Mouse (Mus musculus) central nervous system, embryonic 14 days (tissue): Measurements from ENCODE around the gene Olfr685. TPM values are rescaled to one million over a fixed set of nuclear protein-coding genes. Genes with fewer than 3 reads are reported as not detected.

Source experiments
- polyA plus RNA-seq: library from polyadenylated mRNA; depleted of rRNA; stranded (reverse); fragments of >200 nt; gene quantifications from 2 replicates; pipeline ENCODE4 v1.2.3, GENCODE M21; 2012; rRNA removed

The Olfr685 gene
- polyA plus RNA-seq, result not detected in 2 replicates

DNA sequence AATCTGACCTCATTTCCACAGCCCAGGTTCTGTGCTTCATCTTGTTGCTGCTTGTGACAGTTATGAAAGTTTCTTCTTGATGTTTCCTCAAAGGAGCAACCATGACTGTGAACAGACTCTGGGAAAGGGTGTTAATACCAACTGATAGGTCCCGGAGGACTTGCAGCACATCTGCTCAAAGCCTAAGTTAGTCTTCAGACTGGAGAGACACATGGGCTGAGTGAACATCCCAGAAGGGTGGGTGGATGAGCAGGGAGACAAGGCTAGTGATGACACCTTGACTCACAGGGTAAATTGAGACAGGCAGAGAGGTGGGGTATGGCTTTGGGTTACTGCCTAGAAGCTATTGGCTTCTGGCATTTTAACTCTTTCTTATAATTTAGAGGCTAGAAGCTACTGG is at the start of gene Olfr685:
TSS of gene Olfr685 (minus strand) at position 101 of the 400 bp plus-strand sequence.

DNA sequence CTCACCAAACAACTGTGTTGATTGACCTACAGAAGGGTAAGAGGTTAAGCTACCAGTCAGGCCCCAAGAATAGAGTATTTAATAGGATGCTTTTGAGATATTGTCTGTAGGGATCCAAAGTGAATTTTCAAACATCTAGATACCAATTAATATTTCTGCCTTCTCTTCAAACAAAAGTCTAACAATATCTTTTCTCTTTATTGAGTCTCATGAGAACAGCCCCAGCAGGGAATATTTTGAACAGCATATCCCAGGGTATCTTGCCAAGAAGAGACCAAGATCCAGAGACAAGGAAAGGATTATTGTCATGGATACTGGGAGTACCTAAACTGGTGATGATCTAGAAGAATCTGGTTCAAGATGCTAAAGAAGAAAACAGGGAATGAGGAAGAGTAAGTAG is 21.6 kb upstream of the Olfr685 start, which contains the start of gene Olfr686:
TSS of gene Olfr686 (minus strand) at position 101 of the 400 bp plus-strand sequence.

DNA sequence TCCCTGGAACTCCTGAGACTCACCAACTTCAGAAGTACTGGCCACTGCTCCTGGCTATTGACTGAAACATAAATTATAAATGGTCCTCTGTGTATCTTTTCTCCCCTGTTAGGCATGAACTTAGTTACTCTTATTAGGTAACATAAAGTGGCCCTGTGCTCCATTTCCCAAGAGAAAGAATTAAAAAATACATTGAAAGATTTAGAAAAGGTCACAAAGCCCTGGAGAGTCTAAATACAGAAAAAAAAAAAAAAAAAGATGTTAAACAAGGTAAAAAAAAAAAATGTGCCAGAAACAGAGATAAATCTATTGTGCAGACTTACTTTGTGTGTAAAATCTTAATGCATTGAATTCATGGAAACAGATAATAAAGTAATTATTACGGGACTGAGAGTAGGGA is 22.3 kb downstream of the Olfr685 start, which contains the start of gene Olfr684:
TSS of gene Olfr684 (minus strand) at position 101 of the 400 bp plus-strand sequence.

GRCm38 (mm10) chr7:105146912-105147311 is 38.9 kb downstream of the Olfr685 start, which contains the start of gene Olfr683:
Gene Olfr683, minus strand, starts transcription at chr7:105147012.

Other genes starting within 250 kb of the Olfr685 start
- gene Olfr670, start 223.4 kb downstream of the Olfr685 start, polyA plus RNA-seq, result not detected in 2 replicates
- not detected in 2 replicates for gene Olfr671, start 206.9 kb downstream of the Olfr685 start, polyA plus RNA-seq
- gene Olfr672, start 184.0 kb downstream of the Olfr685 start, polyA plus RNA-seq, result not detected in 2 replicates
- not detected in 2 replicates for gene Olfr675, start 157.6 kb downstream of the Olfr685 start, polyA plus RNA-seq
- gene Olfr676, start 153.3 kb downstream of the Olfr685 start, polyA plus RNA-seq, result not detected in 2 replicates
- not detected in 2 replicates for gene Olfr677, start 134.6 kb downstream of the Olfr685 start, polyA plus RNA-seq
- gene Olfr678, start 121.5 kb downstream of the Olfr685 start, polyA plus RNA-seq, result not detected in 2 replicates
- not detected in 2 replicates for gene Olfr679, start 104.8 kb downstream of the Olfr685 start, polyA plus RNA-seq
- not detected in 2 replicates for gene Olfr680-ps1, start 93.2 kb downstream of the Olfr685 start, polyA plus RNA-seq
- gene Olfr681, start 69.2 kb downstream of the Olfr685 start, polyA plus RNA-seq, result not detected in 2 replicates
- not detected in 2 replicates for gene Olfr683, start 39.0 kb downstream of the Olfr685 start, polyA plus RNA-seq
- not detected in 2 replicates for gene Olfr684, start 22.4 kb downstream of the Olfr685 start, polyA plus RNA-seq
- not detected in 2 replicates for gene Olfr686, start 21.5 kb upstream of the Olfr685 start, polyA plus RNA-seq
- not detected in 2 replicates for gene Olfr688, start 102.1 kb upstream of the Olfr685 start, polyA plus RNA-seq
- gene Olfr689, start 125.2 kb upstream of the Olfr685 start, polyA plus RNA-seq, result not detected in 2 replicates
- gene Olfr690, start 148.1 kb upstream of the Olfr685 start, polyA plus RNA-seq, result 0.16 and 0.17 TPM in 2 replicates
- gene Olfr691, start 156.3 kb upstream of the Olfr685 start, polyA plus RNA-seq, result 0.14 and 0.17 TPM in 2 replicates
- gene Olfr692, start 182.2 kb upstream of the Olfr685 start, polyA plus RNA-seq, result not detected in 2 replicates
- gene Gm5901, start 189.0 kb upstream of the Olfr685 start, polyA plus RNA-seq, result 0.05 TPM in 1 of 2 replicates, not detected in the other
- 36.0 and 37.7 TPM in 2 replicates for gene Fam160a2, start 214.0 kb upstream of the Olfr685 start, polyA plus RNA-seq
- gene Cnga4, start 218.6 kb upstream of the Olfr685 start, polyA plus RNA-seq, result 0.18 and 0.34 TPM in 2 replicates
- 1.7 and 1.9 TPM in 2 replicates for gene Cckbr, start 239.7 kb upstream of the Olfr685 start, polyA plus RNA-seq